Mouse (Mus musculus) right cerebral cortex, postnatal 10 days (tissue): ENCODE measurements at regions not wholly inside any gene's neighbourhood (a gene's known extent, or its start where the extent isn't known, plus 50 kb on each side); places are given as distances from the start of the nearest gene placed in this dataset.

Source experiments
- DNase-seq, 2 experiments: peaks; one replicate each; pipeline ENCODE4 v3.0.0; 2021; ENCODE audit warnings: low spot score in 2 of 2

DNA sequence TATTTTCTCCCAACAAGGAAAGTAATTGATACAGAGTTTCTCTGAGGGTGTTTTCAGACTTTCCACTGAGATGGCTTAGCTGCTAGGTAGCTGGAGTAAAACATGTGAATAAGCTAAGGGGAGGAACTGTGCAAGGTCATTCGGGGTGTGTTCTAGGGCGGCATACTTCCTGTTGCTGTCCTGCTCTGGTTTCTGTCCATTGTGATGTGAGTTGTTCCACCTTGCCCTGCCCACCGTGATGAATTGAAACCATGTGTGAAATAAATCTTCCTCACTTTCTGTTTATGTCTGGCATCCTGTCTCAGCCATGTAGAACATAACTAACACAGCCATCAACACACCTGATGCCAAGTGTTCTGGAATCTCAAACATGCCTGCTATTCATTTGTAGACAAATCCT, 472.6 kb upstream of the Nrp1 start:
- no peak for DNase-seq

DNA sequence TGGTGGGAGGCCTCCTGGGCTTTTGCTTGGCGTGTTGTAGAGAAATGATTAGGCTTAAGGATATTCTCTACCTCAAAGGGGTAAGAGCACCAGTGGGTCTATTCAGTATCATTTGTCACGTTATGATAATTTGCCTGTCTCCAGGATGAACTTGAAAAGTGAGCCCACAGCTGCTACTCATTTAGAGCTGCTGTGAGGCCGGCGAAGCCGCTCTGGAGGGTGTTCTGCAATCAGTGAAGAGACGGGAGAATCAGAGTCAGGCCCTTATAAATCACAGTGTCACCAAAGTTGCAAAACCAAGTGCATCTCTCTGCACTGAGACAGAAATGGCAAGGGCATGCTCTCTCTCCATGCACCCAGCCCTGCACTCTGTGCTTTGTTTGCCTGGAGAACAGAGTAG, 467.7 kb upstream of the Nrp1 start:
- DNase-seq: no peak

DNA sequence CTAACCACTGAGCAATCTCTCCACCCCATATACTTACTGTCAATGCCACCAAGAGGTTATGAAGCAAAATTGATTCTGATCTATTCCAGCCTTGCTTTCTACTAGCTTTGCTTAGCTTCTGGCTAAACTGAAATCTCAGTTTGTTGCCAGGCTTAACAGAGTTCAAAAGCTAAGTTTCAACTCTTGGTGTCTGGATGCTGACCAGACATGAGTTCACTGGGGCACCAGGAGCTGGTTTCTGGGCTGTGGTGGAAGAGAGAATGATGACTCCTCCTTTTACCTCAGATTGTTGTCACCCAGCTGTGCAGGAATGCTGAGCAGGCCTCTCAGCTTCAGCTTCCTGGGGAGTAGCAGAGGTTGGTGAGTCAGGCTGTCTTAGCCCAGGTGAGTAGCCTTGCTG, 464.1 kb upstream of the Nrp1 start:
- no peak for DNase-seq

DNA sequence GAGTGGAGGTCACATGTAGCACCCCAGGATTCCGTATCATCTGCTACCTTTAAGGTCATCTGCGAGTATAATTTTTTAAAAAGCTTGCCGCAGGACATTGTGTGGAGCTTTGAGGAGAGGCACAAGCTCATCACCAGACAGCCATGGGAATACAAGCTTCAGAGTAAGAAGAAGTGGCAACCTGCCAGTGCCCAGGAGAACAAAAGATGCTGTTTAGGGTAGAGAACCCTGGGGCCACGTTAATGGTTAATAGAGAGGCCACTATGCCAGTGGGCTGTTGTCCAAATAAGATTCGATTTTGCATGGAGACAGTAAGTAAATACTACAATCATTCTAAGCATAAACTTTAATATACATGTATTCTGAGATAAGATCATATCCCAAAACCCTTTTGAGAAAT, 450.0 kb upstream of the Nrp1 start:
- no peak for DNase-seq

DNA sequence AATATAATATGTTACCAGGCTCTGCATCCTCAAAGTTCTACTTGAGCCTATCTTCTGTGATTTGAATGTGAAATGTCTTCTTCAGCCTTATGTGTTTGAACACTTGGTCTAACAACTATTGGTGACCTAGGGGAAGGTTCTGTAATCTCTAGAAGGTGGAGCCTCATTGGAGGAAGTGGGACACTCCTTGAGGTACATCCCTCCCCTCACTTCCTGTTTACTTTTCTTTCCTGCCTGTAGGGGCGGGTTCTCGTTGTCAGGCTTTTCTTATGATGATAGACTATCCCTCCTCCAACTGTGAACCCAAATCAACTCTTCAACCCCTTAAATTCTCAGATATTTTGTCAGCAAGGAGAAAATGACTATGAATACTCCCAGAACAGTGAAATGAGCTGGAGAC, 448.8 kb upstream of the Nrp1 start:
- DNase-seq: no peak

DNA sequence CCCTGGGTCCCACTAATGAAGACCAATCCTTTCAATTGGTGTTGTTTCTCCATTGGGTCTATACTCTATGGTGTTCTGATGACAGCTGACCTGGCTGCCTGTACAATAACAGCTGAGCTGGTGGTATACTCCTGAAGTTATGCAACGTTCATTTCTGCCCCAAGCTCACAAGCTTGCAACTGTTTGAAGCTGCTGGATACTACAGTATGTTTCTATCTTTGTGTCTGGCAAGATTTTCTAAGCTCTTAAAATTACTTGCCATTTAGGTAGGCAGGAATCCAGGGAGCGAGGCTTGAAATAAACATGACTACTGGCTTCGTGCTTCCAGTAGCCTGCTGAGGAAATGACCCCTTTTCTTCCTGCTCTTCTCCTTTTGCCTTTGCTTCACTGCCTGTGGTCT, 444.3 kb upstream of the Nrp1 start:
- DNase-seq: peak; percentile 43 to 54

DNA sequence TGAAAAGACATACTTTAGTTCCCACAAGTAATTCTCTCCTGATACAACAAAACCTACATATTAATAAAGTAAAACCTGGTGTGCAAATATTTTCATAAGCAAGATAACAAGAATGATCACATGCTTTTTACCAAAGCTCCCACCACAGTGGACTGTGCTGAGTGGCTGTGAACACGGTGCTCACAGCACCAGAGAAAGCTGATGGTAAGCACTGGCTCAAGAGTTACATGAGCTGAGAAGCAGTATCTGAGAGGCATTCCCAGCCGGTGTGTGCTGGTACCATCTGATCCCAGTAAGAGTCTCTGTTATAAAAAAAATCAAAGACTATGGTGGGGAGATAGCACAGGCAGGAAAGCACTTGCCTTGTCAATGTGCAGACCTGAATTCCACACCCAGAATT, 443.5 kb upstream of the Nrp1 start:
- no peak for DNase-seq

DNA sequence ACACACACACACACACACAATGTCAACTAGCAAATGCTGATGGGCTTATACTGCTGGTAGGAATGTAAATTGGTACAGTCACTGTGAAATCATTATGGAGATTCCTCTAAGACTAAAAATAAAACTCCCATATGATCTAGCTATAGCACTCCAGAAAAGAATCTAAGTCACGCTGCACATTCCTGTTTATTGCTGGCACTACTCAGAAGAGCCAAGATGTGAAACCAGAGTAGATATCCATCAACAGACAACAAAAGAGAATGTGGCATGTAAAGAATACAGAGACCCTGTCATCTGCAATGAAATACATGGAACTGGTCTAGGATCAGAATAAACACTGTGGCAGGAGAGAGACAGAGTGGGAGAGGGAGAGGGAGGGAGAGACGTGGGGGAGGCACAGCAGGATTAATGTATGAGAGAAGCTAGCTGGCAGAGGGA, 442.8 kb upstream of the Nrp1 start:
- DNase-seq: peak; percentile 23 to 56

DNA sequence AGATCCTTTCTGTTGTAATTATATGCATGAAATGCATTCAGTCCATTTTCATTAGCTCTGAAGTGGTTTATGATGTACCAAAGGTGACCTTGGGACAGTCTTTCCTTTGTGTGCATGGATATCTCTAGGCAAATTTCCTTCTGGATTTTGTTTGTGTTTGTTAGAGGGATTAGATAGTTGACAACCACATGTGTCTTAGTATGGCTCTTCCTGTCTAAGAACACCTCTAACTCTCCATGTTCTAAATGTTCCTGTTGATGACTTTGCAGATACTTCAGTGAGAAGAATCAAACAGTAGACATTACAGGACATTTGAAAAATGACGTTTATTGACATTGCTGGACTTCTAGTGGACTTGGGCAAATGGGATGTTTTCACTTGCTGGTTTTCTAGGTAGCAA, 436.5 kb upstream of the Nrp1 start:
- no peak for DNase-seq

DNA sequence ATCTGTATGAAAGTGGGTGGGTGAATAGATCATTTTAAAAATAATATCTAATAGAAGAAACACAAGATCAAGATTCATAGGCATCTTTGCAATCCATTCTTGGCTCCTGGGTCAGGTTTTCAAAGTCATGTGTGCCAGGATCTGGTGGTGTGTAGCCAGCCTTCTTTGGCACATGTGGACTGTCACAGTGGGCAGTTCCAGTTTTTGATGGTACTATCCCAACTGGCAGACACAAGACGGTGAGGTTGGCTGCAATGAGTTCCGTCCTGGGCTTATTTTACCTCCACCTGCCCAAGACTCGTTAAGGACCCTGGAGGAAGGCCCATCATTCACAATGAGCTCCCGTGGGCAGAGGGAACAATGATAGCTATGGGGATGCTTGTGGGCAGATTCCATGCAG, 435.1 kb upstream of the Nrp1 start:
- DNase-seq: peak in 1 of 2 experiments; percentile 9

DNA sequence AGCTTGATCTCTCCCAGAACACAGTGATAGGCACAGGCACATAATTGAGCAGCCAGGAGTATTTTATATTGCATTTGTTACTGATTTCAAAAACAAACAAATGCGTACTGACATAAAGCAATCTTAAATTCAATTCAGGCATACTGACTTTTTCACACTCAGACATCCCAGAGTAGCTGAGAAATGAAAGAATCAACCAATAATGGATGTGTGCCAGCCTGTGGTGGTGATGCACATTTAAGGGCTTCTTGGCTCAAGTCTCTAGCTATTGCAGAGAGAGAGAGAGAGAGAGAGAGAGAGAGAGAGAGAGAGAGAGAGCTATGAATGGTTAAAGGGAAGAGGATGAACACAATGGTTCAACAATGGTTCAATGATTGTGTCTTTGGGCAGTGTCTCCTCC, 426.1 kb upstream of the Nrp1 start:
- no peak for DNase-seq

DNA sequence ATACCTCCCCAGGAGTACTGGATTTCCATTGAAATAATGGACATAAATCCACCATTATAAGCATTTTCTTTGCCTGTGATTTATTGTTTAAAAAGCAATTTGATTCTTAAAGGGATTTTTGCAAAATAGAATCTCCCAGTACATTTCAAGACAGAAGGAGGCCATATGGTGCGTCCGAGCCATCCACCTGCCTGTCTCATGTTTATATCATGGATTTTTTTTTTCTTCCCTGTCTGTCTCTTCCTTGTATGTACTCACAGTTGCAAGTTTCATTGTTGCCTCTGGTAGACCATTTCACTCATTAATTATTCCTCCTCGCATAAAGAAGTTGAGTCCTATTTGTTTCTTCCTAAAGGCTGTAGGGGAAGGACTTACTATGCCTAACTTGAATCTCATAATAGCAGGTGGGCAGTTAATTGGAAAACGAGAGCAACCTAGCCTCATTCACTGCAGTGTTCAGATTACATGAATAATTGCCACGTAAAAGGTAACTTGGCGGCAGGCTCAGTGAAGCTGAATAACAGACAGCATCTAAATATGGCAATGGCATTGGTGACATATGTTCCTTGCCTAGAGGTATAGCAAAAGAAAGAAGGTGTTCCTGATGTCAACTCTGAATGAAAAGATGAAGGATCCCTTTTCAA, 421.5 kb upstream of the Nrp1 start:
- DNase-seq: peak in 1 of 2 experiments; percentile 42

DNA sequence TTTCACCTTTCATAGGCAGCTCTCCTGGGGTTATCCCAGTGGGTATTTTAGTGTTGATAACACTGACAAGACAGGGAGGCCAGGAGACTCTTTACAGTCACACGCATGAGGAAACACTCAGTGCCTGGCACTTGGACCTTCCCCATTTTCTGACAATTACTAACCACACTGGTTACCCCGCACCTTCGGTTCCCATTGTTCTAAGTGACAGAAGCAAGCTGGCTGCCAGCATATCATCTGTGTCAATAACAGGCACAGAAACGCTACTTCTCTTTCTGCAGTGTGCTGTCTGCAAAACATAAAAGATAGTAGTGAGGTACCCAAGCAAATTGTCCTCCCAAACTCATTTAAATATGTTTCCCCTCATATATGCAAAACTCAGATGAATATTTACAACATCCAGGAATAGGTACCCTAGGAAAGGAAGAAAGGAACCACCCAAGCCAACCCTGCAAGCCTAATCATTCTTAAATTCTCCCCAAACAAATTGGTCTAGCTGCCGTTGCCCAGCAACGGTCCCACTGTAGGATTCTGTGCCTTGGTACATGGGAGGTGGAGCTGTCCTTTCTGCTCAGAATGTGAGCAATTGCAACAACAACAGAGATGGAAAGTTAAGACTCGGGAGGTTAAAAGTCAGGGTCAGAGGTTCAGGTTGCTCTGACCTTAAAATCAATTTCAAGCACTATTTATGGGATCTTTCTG, 419.0 kb upstream of the Nrp1 start:
- DNase-seq: peak; percentile 72 to 75

DNA sequence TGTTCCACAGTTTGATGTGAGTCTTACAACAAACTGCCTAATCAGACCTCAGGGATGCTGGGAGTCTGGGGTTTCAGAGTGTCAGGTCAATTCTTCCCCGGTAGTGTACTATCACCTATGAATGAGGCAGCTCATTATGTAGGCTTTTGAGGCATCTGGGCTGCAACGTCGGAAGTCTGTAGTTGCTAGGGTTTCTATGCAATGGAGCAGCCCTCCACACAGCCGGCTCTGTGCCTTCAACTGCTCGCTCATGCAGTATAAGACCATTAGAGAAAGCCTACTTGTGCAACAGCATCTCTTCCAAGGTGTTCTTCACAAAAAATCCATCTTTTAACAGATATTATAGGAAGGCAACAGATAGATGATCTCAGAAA, 418.4 kb upstream of the Nrp1 start:
- peak; percentile 29 to 43 for DNase-seq

DNA sequence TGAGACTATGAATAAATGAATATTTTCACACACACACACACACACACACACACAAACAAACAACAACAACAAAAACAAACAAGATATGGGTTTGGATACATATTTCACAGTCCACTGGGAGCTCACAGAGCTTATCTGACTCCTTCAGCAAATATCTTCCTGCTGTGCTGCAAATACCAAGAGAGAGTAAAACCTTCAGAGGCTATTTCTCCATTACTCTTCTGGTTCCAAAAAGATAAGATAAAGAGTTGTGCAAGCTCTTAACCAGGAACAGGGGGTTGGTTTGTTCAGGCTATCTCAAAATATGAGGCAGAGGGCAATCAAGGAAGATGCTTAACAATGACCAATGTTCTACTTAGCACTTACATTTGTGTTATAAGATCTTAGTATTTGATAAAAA, 416.1 kb upstream of the Nrp1 start:
- no peak for DNase-seq

DNA sequence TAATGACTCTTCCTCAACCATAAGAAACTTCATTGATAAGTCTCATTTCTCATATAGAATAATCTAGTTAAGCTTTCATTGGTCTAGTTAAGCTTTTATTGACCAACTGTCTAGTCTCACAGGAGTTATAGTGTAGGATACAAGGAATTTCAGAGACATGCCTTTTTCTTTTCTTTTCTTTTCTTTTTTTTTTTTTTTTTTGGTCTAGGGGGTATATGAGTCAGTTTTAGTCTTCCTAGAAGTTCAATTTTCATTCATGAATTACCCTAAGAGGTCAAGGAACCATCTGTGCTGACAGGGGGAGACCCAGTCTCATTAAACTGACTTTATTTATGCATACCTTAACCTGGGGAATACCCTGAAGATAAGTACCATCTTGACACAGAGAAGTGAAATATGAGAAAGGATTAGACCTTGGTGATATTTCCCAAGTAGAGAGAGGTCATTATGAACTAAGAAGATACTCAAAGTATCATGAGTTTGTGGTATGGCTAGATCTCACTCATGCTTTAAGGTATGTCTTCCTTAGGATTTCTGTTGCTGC, 413.4 kb upstream of the Nrp1 start:
- DNase-seq: no peak

DNA sequence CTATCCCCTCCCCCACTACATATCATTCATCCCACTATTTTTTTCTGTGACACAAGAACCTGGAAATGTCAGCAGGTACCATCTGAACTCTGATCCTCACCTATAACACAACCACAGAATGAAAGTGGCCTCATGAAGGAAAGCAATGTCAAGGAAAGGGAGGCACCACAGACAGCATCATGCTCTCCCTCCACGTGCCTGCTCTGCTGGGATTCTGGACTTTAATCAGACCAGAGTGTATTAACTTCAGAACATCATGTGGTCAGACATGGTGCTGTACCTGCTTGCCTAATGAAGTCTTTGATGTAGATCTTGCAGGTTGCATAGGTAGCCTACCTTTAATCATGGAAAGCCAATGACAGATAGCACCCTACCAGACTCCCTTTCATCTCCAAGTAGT, 400.8 kb upstream of the Nrp1 start:
- DNase-seq: no peak

DNA sequence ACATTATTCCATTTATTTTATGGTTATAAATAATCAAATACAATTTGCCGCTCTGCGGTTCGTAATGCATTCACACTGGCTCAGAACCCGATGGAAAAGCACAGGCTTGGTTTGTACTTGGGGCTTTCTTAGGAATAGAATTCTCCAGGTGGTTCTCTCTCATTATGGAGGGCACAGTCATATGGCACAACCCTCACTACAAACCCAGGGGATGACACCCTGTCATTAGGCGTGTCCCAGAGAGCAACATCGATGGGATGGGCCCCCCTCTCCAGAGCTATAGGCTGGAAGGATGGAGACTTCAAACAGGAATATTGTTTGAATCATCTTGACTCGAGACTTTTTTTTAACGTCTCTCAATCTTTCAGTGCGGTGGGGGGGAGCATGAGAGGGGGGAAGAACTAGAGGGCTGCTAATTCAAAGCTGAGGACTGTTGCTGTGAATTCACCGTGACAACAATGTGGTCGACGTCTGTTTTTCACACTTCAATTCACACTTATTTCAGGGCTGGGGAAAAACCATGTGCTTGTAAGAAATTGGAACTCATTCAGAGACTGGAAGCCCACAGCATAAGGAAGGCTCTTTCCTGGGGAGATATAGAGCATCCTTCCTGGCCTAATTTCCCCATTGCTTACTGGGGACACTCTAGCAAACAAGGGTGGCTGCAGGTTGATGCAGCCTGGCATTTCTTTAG, 399.9 kb upstream of the Nrp1 start:
- no peak for DNase-seq

DNA sequence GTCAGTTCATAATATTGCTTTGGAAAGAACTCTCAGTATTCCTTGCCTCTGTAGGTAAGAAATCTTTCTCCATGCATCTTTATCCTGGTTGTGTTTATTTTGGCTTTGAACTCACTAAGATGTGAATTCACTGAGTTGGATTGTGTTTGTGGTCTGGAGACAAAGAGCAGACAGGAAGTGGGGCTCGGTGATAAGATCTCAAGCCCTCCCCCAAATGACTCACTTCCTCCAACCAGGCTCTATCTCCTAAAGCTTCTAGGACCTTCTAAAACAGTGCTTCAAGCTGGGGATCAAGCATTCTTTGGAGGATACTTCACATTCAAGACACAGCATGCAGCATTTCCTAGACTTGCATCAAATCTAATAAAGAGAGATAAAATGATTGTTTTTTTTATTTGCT, 395.5 kb upstream of the Nrp1 start:
- no peak for DNase-seq

DNA sequence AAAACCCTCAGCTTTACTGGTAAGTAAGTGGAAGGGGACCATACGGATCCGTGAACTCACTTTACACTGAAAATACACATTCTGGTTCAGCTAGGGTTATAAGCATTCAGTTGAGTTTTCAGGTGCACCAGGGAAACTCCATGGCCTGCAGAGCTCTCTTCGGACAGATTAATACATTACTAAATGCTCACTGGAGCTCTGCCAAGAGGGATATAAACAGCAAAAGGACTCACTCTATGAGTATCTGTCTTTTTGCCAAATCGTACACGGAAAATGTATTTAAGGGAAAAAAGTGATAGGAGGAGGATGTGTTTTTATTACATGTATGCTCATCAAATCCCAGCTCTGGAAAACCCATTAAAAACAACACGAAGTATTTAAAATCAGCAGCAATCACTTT, 394.8 kb upstream of the Nrp1 start:
- no peak for DNase-seq

DNA sequence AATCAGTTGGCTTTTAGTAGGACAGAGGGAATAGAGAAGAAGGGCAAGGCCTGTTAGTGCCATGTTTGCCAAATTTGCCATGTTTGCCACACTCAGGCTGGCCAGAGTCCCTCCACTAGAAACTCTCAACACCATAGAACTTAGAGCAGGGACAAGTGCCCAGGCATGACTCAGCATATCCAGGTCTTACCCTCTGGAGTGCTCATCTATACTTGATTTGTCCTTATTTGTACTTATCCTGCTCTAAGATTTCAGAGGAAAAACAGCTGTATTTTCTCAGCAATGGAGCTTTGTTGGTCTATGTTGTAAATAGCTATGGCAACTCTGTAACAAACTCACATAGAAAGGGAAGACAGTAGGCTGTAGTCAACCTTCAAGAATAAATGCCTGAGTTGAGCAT, 393.6 kb upstream of the Nrp1 start:
- no peak for DNase-seq

DNA sequence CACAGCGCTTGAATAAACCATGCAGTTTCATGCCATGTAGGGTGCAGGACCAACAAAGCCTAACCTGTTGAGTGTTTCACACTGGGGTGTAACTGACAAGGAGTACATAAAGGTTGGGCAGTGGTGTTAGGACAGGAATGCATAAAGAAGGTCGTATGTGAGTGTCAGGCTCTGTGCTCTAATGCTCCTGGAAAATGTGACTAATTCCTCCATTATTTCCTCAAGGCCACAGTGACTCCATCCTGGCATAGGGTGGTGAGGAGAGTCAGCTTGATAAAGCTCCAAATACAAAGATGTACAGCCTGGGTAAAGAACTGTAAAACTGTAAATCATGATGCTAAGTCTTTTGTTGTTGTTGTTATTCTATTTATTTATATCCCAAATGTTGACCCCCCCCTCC, 393.1 kb upstream of the Nrp1 start:
- DNase-seq: no peak

DNA sequence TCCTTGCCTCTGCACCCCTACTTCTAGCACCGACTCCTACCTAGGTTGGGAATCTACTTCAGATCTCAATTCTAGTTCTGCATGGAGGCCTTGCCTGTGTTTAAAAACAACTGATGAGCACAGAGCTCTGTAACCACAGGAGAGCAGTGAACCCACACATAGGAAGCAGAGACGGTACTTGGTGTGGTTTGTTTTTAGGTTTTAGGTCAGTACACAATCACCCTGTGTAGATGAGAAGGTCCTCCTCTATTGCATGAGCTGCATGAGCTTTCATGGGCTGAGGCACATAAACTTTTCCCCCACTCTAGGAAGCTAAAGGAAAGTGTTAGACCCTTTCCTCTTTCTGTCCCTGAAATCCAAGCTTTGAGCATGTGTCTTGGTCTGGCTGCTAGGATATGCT, 390.4 kb upstream of the Nrp1 start:
- DNase-seq: no peak
